Mouse (Mus musculus) activated CD4-positive, CD25-positive, alpha-beta regulatory T cell (primary cell): ENCODE data around the gene Cryzl1. TPM values are rescaled to one million over a fixed set of nuclear protein-coding genes. Genes with fewer than 3 reads are reported as not detected.

ENCODE experiments used
- polyA plus RNA-seq, 2 experiments: library from polyadenylated mRNA; unstranded; fragments of 100-300 nt; shearing (Covaris generic); gene quantifications; one replicate each; pipeline ENCODE4 v1.2.1; 2017

Gene Cryzl1
- 10 to 100 TPM; 51.5 to 61.8 TPM for polyA plus RNA-seq

DNA sequence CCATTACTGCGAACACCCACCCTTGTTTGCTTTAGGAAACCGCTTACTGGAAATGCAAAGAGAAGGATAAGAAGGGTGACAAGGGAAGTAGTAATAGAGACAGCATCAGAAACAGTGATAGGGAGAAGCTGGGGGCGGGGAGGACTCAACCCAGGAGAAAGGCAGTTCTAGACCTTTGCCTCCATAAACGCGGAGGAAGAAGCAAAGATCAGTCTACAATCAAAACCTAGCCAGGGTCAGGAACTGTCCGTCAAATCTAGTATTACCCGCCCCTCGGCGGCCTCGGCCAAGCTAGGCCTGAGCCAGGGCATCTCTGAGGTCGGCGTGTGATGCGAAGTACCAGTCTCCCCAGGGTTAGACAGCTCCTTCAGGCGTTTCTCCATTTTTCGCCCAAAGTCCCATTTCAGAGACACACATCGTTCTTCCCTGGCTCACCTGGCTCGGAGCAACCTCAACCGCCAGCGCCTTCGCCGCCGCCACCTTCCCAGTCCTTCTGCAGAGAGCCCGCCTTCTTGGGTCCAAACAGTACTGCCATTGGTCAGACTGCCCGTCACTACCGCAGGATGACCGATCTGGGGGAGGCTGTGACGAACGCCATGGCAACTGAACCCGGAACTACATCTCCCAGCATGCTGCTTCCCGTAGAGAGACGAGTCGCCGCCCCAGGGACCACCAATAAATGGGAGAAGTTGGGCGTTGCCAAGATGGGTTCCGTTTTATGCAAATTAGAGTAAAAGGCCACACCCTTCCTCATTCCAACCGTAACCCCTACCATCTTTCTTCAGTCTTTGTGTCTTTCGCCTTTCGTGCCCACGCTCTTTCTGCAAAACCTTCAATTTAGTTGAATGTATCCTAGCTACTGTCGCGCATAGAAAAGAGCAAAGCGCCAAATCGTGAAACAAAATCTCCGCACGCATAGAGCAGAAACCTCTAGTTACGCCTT is at the start of gene Cryzl1:
Gene Cryzl1, minus strand, starts transcription at position 853 of the 943 bp plus-strand sequence.

DNA sequence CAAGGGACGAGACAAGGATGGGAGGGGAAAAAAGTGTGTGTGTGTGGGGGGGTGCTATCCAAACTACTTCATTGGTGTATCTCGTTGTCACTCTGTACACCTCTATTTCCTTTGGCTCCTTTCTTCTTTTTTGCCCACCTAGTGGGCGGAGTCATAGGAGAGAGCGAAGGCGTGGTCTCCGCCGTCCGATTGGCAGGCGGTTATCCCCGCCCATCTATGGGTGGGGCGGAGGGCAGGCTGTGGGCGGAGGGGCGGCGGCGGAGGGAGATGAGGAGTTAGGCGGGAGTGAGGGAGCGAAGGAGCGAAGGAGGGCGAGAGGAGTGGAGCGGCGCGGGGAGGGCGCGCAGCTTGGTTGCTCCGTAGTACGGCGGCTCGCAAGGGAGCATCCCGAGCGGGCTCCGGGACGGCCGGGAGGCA is 299 bp upstream of the Cryzl1 start, which contains the start of gene Itsn1:
Gene Itsn1, plus strand, starts transcription at position 216 of the 417 bp plus-strand sequence.

DNA sequence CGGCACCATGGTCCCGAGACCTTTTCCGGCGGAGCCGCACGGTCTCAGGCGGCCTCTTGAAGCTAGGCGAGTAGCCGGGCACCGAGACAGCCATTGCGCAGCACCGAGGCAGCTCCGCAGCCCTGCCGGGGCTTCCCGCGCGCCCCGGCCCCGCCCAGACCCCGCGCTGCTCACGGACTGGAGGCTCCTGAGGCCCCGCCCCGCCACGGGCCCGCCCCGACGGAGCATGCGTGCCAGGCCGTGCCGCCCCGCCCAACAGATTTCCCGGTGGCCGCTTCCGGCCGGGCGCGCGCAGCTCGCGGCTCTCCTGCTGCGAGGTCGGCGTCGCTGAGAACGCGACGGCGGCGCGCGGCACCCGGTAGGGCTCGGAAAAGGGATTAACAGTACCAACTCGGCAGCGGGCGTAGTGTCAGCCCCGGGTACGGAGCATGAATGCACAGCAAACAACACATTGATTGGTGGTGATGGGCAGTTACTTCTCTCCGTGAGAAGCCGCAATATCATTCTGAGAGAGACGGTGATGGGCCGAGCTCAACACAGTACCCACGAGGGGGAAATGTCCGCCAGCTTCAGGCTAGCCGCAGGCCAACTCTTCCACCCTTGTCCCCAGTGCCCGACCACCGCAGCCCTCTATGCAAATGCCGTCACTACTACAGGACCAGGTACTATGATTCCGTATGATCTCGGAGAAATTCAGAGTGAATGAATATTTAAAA is 40.0 kb downstream of the Cryzl1 start, which contains the start of gene Donson:
Gene Donson, minus strand, starts transcription at position 152 of the 716 bp plus-strand sequence.

DNA sequence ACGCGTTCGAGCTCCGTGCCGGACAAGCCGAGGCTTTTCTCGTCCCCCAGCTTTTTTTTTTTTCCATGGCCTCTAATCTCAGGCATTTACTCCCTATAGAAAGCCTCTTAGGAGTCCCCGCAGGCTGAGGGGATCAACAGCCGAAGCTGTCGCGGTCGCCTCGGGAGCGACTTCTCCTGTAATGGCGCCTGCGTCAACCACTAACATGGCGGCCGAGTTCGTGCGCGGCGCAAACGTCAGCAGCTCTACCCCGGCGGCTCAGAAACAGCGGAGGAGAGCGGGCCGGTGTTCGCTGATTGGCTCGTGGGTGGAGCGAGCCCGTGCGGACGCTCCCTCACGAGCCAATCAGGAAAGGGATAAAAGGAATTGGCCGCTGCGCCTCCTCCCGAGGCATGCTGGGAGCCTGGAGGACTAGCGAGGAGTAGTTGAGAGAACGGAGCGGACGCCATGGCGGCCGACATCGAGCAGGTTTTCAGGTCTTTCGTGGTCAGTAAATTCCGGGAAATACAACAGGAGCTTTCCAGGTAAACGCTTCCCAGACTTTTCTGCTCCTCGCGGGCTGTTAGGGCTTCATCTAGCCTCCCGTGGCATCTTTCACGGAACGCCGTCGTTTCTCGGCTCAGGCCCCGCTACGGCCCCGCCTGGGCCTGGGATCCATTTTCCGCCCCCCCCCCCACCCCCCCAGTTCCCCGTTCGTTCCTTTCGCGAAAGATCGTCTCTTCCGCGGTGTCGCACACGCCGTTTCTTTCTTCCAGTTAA is 81.1 kb downstream of the Cryzl1 start, which contains the start of gene Son:
Gene Son, plus strand, starts transcription at position 46 of the 759 bp plus-strand sequence.

DNA sequence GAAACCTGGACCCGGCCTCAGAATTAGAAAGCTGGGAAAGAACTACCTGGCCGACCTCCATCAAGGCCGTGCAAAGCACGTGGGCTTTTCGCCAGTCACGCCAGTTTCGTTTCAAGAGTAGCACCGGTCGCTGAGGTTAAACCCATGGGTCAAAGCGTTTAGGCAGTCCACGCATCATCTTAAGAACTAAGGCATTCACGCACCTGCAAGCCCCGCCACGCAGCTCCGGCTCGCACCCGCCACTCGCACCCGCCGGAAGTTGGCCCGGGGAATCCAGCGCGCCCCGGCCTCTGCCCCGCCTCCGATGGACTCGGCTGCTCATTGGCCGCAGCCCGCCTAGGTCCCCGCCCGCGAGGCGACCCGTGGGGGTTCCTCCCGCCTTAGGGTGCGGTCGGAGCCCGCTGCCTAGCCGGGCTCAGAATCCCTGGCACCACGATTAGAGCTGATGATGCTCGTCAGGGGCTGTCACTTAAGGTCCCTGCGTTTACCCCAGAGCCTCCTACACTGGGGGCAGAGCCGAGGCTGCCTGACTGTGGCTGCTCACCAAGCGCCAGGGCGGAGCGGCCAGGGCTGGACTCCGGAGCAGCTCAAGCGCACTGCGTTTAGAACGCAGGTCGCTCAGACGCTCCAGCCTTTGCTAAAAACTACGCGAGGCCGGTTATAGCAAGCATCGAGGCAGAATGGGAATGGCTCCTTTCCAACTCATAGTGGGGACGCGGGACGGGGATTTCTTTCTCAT is 81.9 kb downstream of the Cryzl1 start, which contains the start of gene Gart:
Gene Gart, minus strand, starts transcription at position 272 of the 739 bp plus-strand sequence.

Other genes with a start within 250 kb of the Cryzl1 start
- 100 to 1,000 TPM in 1 of 2 experiments, 10 to 100 TPM in 1; 92.5 to 155 TPM for gene Ifnar1, start 243.7 kb downstream of the Cryzl1 start, polyA plus RNA-seq
- 10 to 100 TPM; 38.0 to 71.5 TPM for gene Ifngr2, start 181.9 kb downstream of the Cryzl1 start, polyA plus RNA-seq
- 10 to 100 TPM; 36.0 to 42.7 TPM for gene Tmem50b, start 131.2 kb downstream of the Cryzl1 start, polyA plus RNA-seq
- gene Dnajc28, start 109.9 kb downstream of the Cryzl1 start, polyA plus RNA-seq: 1 to 10 TPM; 1.4 to 2.1 TPM
- gene Gart, start 82.0 kb downstream of the Cryzl1 start, polyA plus RNA-seq: 10 to 100 TPM; 64.2 to 100.0 TPM
- 100 to 1,000 TPM; 121 to 130 TPM for gene Son, start 81.5 kb downstream of the Cryzl1 start, polyA plus RNA-seq
- 10 to 100 TPM; 71.1 to 75.7 TPM for gene Donson, start 40.2 kb downstream of the Cryzl1 start, polyA plus RNA-seq
- 1 to 10 TPM; 2.1 to 3.0 TPM for gene Itsn1, start 306 bp upstream of the Cryzl1 start, polyA plus RNA-seq